Mouse (Mus musculus) forebrain, embryonic 15.5 days (tissue): ENCODE measurements around the gene Shc3. TPM values are rescaled to one million over a fixed set of nuclear protein-coding genes. Genes with fewer than 3 reads are reported as not detected.

Experiments
- ATAC-seq: fragments of 200-750 bp; cut with Nextera tagmentation; replicated peaks from 2 replicates; pipeline ENCODE4 v1.8.0; 2017; ENCODE audit warnings: mild to moderate bottlenecking, moderate TSS enrichment, moderate library complexity
- H3K27ac ChIP-seq: fragments of 300-500 bp; sonication (generic); replicated peaks from 2 replicates; pipeline ENCODE4 v1.5.1; 2015; ENCODE audit warnings: mild to moderate bottlenecking, inconsistent platforms
- H3K27me3 ChIP-seq: fragments of 300-500 bp; sonication (generic); 2 replicates; pipeline ENCODE4 v1.6.1; 2015; ENCODE audit warnings: inconsistent platforms
- H3K36me3 ChIP-seq: fragments of 300-500 bp; sonication (generic); 2 replicates; pipeline ENCODE4 v1.6.1; 2015; ENCODE audit warnings: mild to moderate bottlenecking, inconsistent platforms
- H3K4me1 ChIP-seq: fragments of 300-500 bp; sonication (generic); 2 replicates; pipeline ENCODE4 v1.6.1; 2015; ENCODE audit warnings: inconsistent platforms
- H3K4me2 ChIP-seq: fragments of 300-500 bp; sonication (generic); replicated peaks from 2 replicates; pipeline ENCODE4 v1.6.1; 2015; ENCODE audit warnings: mild to moderate bottlenecking, inconsistent platforms
- H3K4me3 ChIP-seq: fragments of 300-500 bp; sonication (generic); 2 replicates; pipeline ENCODE4 v1.5.1; 2015; ENCODE audit warnings: mild to moderate bottlenecking, inconsistent platforms
- H3K9ac ChIP-seq: fragments of 300-500 bp; sonication (generic); replicated peaks from 2 replicates; pipeline ENCODE4 v1.6.1; 2015; ENCODE audit warnings: mild to moderate bottlenecking, inconsistent platforms
- H3K9me3 ChIP-seq: fragments of 300-500 bp; sonication (generic); 2 replicates; pipeline ENCODE4 v1.6.1; 2016; ENCODE audit warnings: inconsistent platforms
- WGBS: fragments of 180-500 bp; shearing (Covaris S2); methylation state at CpG from one replicate; pipeline ENCODE4 v1.1.7; 2015; ENCODE audit warnings: mixed read lengths; 5-methylcytosine and 5-hydroxymethylcytosine counted together
- polyA plus RNA-seq: library from polyadenylated mRNA; unstranded; fragments of >200 nt; fragmentation: Nextera tagmentation; extraction: Ambion mirVana; gene quantifications from 2 replicates; pipeline ENCODE4 v1.2.1, GENCODE M21; 2015

Shc3 gene
- polyA plus RNA-seq, 1 experiment from 2014 or later = 10.1 TPM

DNA sequence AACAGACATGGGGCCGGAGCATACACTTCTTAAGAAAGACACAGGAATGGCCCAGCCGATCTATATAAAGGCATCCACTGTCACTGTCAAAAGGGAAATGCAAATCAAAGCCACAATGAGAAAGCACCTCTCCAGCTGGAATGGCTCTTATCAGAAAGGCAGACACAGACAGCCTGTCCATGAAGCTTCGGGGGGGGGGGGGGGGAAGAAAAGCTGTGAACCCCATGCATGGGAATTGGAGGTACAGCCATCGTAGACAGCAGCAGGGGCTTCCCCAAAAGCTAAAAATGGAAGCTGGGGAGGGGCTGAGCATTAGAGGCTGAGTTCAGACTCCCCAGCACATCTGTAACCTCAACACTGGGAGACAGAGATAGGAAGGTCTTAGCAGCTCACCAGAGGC is 181.3 kb downstream of the Shc3 start:
- H3K27me3 ChIP-seq = no peaks in the 10 kb centered on the region
- no peak for ATAC-seq
- no peak overlapping the region for H3K27ac ChIP-seq
- WGBS = 51% methylated on average over 4 of the region's 4 CpGs
- no peaks in the 10 kb centered on the region for H3K4me1 ChIP-seq
- H3K36me3 ChIP-seq = no peaks in the 10 kb centered on the region
- no peak overlapping the region for H3K4me3 ChIP-seq
- H3K4me2 ChIP-seq = no peak overlapping the region
- no peaks in the 10 kb centered on the region for H3K9me3 ChIP-seq
- no peak overlapping the region for H3K9ac ChIP-seq

GRCm38 (mm10) chr13:51384899-51385298 is 184.3 kb downstream of the Shc3 start:
- Histone ChIP-seq H3K4me3 (no peak overlapping the region), H3K27ac (no peak overlapping the region), H3K9me3 (no peaks in the 10 kb centered on the region), H3K4me1 (no peaks in the 10 kb centered on the region), H3K9ac (no peak overlapping the region), H3K4me2 (no peak overlapping the region), H3K36me3 (no peaks in the 10 kb centered on the region), H3K27me3 (no peaks in the 10 kb centered on the region)
- ATAC-seq = no peak
- 82% methylated on average over 2 of the region's 2 CpGs for WGBS

GRCm38 (mm10) chr13:51381498-51381897 is 187.7 kb downstream of the Shc3 start:
- Histone ChIP-seq H3K27ac (no peak overlapping the region), H3K4me3 (no peak overlapping the region), H3K27me3 (no peaks in the 10 kb centered on the region), H3K4me1 (peaks cover 6% of the 10 kb centered on the region), H3K4me2 (no peak overlapping the region), H3K9me3 (no peaks in the 10 kb centered on the region), H3K9ac (no peak overlapping the region), H3K36me3 (no peaks in the 10 kb centered on the region)
- 94% methylated on average over 6 of the region's 6 CpGs for WGBS
- ATAC-seq = no peak

Other genes with a start within 250 kb of the Shc3 start
- 10.3 and 12.8 TPM in 2 replicates for gene S1pr3, start 160.8 kb downstream of the Shc3 start, polyA plus RNA-seq
- 130 and 152 TPM in 2 replicates for gene Cks2, start 75.8 kb upstream of the Shc3 start, polyA plus RNA-seq
- gene Secisbp2, start 82.3 kb upstream of the Shc3 start, polyA plus RNA-seq = 33.3 and 37.7 TPM in 2 replicates
- gene Sema4d, start 224.3 kb upstream of the Shc3 start, polyA plus RNA-seq = 18.7 and 20.7 TPM in 2 replicates